Mouse (Mus musculus): ENCODE measurements around the gene Xrcc3. TPM values are rescaled to one million over a fixed set of nuclear protein-coding genes. Genes with fewer than 3 reads are reported as not detected.

The Xrcc3 gene
- polyA plus RNA-seq (2015; fragmentation: Nextera tagmentation; extraction: Ambion mirVana) = 9.4 and 13.5 TPM in 2 replicates

- Histone ChIP-seq H3K36me3 (peaks cover 5% of the 10 kb centered on the region; the same call in 1 of the 2 replicates), H3K27ac (replicated peaks) (peak within 1 kb of the TSS; percentile 95), H3K27me3 (no peaks in the 10 kb centered on the region), H3K9me3 (replicated peaks) (no peaks in the 10 kb centered on the region), H3K4me2 (replicated peaks) (peak within 1 kb of the TSS; percentile 85), H3K9ac (peak within 1 kb of the TSS; percentile 69), H3K4me1 (peaks cover 66% of the 10 kb centered on the region), H3K4me3 (replicated peaks) (peak within 1 kb of the TSS; percentile 93)
- ATAC-seq (ENCODE audit: insufficient number of reproducible peaks, low FRiP score, low TSS enrichment, low read depth) = peak; percentile 99
- WGBS = under 1% methylated on average over 87 of the region's 87 CpGs
Measured at GRCm38 (mm10) chr12:111813766-111814617, at the start of gene Xrcc3, which contains the start of gene Zfyve21. TSS of gene Xrcc3 (minus strand) at chr12:111813873. TSS of gene Zfyve21 (plus strand) at chr12:111814170.

GRCm38 (mm10) chr12:111855448-111855847 lies 41.8 kb upstream of the Xrcc3 start:
- H3K4me1 ChIP-seq = peaks cover 6% of the 10 kb centered on the region; the same call in 1 of the 2 replicates
- peaks cover 18% of the 10 kb centered on the region; the same call in 1 of the 2 replicates for H3K36me3 ChIP-seq
- no peak overlapping the region for H3K4me3 ChIP-seq (replicated peaks)
- H3K4me2 ChIP-seq (replicated peaks) = no peak overlapping the region
- 86% methylated on average over 2 of the region's 2 CpGs for whole genome bisulfite sequencing
- H3K27ac ChIP-seq (replicated peaks) = no peak overlapping the region
- no peak overlapping the region for H3K9ac ChIP-seq
- H3K9me3 ChIP-seq (replicated peaks) = no peaks in the 10 kb centered on the region
- no peak for ATAC-seq (ENCODE audit: insufficient number of reproducible peaks, low FRiP score, low TSS enrichment, low read depth)
- H3K27me3 ChIP-seq = no peaks in the 10 kb centered on the region

GRCm38 (mm10) chr12:111853546-111853945 lies 39.9 kb upstream of the Xrcc3 start:
- H3K4me2 ChIP-seq (replicated peaks) = no peak overlapping the region
- H3K9ac ChIP-seq = no peak overlapping the region
- no peak for ATAC-seq (ENCODE audit: insufficient number of reproducible peaks, low FRiP score, low TSS enrichment, low read depth)
- 59% methylated on average over 4 of the region's 4 CpGs for WGBS
- peaks cover 19% of the 10 kb centered on the region; the same call in 1 of the 2 replicates for H3K36me3 ChIP-seq
- H3K27me3 ChIP-seq = no peaks in the 10 kb centered on the region
- no peaks in the 10 kb centered on the region for H3K9me3 ChIP-seq (replicated peaks)
- no peak overlapping the region for H3K27ac ChIP-seq (replicated peaks)
- no peak overlapping the region for H3K4me3 ChIP-seq (replicated peaks)
- peaks cover 7% of the 10 kb centered on the region for H3K4me1 ChIP-seq

- 35% methylated on average over 10 of the region's 10 CpGs for WGBS
- peak; percentile 51; the same call in 1 of the 2 replicates for ATAC-seq (ENCODE audit: insufficient number of reproducible peaks, low FRiP score, low TSS enrichment, low read depth)
Measured at GRCm38 (mm10) chr12:111853011-111853436, 39.4 kb upstream of the Xrcc3 start.

GRCm38 (mm10) chr12:111851745-111852144 lies 38.1 kb upstream of the Xrcc3 start:
- Histone ChIP-seq H3K9ac (no peak overlapping the region), H3K4me2 (replicated peaks) (no peak overlapping the region), H3K9me3 (replicated peaks) (no peaks in the 10 kb centered on the region), H3K27ac (replicated peaks) (0 out of 2 replicates have a peak overlapping the region, but pooled peaks have one; percentile 28), H3K36me3 (peaks cover 16% of the 10 kb centered on the region; the same call in 1 of the 2 replicates), H3K4me1 (peaks cover 13% of the 10 kb centered on the region), H3K27me3 (no peaks in the 10 kb centered on the region), H3K4me3 (replicated peaks) (no peak overlapping the region)
- peak; percentile 52; the same call in 1 of the 2 replicates for ATAC-seq (ENCODE audit: insufficient number of reproducible peaks, low FRiP score, low TSS enrichment, low read depth)
- 52% methylated on average over 5 of the region's 5 CpGs for WGBS

More at GRCm38 (mm10) chr12:111853011-111853436, 39.4 kb upstream of the Xrcc3 start:
- Histone ChIP-seq H3K27me3 (no peaks in the 10 kb centered on the region), H3K4me3 (replicated peaks) (no peak overlapping the region), H3K4me2 (replicated peaks) (no peak overlapping the region), H3K27ac (replicated peaks) (no peak overlapping the region), H3K36me3 (peaks cover 20% of the 10 kb centered on the region; the same call in 1 of the 2 replicates), H3K9ac (no peak overlapping the region), H3K9me3 (replicated peaks) (no peaks in the 10 kb centered on the region), H3K4me1 (peaks cover 12% of the 10 kb centered on the region)

- Histone ChIP-seq H3K9ac (no peak overlapping the region), H3K27me3 (no peaks in the 10 kb centered on the region), H3K4me1 (peaks cover 13% of the 10 kb centered on the region), H3K4me3 (replicated peaks) (no peak overlapping the region), H3K9me3 (replicated peaks) (no peaks in the 10 kb centered on the region), H3K4me2 (replicated peaks) (no peak overlapping the region), H3K36me3 (peaks cover 14% of the 10 kb centered on the region; the same call in 1 of the 2 replicates), H3K27ac (replicated peaks) (peak overlapping the region; percentile 61; the same call in 1 of the 2 replicates)
- no peak for ATAC-seq (ENCODE audit: insufficient number of reproducible peaks, low FRiP score, low TSS enrichment, low read depth)
- 55% methylated on average over 2 of the region's 2 CpGs for WGBS
Measured at GRCm38 (mm10) chr12:111851235-111851634, 37.6 kb upstream of the Xrcc3 start.

- Histone ChIP-seq H3K36me3 (0 out of 2 replicates have a peak, but pooled peaks cover 5% of the 10 kb centered on the region), H3K9ac (no peak overlapping the region), H3K27ac (replicated peaks) (peak overlapping the region; percentile 60), H3K4me1 (peaks cover 13% of the 10 kb centered on the region), H3K9me3 (replicated peaks) (no peaks in the 10 kb centered on the region), H3K4me3 (replicated peaks) (no peak overlapping the region), H3K27me3 (no peaks in the 10 kb centered on the region), H3K4me2 (replicated peaks) (no peak overlapping the region)
- WGBS = 36% methylated on average over 9 of the region's 9 CpGs
- no peak for ATAC-seq (ENCODE audit: insufficient number of reproducible peaks, low FRiP score, low TSS enrichment, low read depth)
Measured at GRCm38 (mm10) chr12:111848300-111848798, 34.7 kb upstream of the Xrcc3 start.

- no peaks in the 10 kb centered on the region for H3K27me3 ChIP-seq
- peaks cover 7% of the 10 kb centered on the region; the same call in 1 of the 2 replicates for H3K4me1 ChIP-seq
- H3K4me2 ChIP-seq (replicated peaks) = no peak overlapping the region
- 87% methylated on average over 10 of the region's 10 CpGs for WGBS
- peaks cover 15% of the 10 kb centered on the region; the same call in 1 of the 2 replicates for H3K36me3 ChIP-seq
- no peak for ATAC-seq (ENCODE audit: insufficient number of reproducible peaks, low FRiP score, low TSS enrichment, low read depth)
- no peaks in the 10 kb centered on the region for H3K9me3 ChIP-seq (replicated peaks)
- no peak overlapping the region for H3K4me3 ChIP-seq (replicated peaks)
- H3K27ac ChIP-seq (replicated peaks) = no peak overlapping the region
- no peak overlapping the region for H3K9ac ChIP-seq
Measured at GRCm38 (mm10) chr12:111846815-111847214, 33.1 kb upstream of the Xrcc3 start.

GRCm38 (mm10) chr12:111845953-111846352 lies 32.3 kb upstream of the Xrcc3 start:
- no peak overlapping the region for H3K4me2 ChIP-seq (replicated peaks)
- no peak overlapping the region for H3K27ac ChIP-seq (replicated peaks)
- H3K27me3 ChIP-seq = no peaks in the 10 kb centered on the region
- peaks cover 21% of the 10 kb centered on the region for H3K36me3 ChIP-seq
- no peak; the same call in 1 of the 2 replicates for ATAC-seq (ENCODE audit: insufficient number of reproducible peaks, low FRiP score, low TSS enrichment, low read depth)
- no peak overlapping the region for H3K4me3 ChIP-seq (replicated peaks)
- H3K9ac ChIP-seq = no peak overlapping the region
- H3K4me1 ChIP-seq = peaks cover 7% of the 10 kb centered on the region; the same call in 1 of the 2 replicates
- 89% methylated on average over 4 of the region's 4 CpGs for WGBS
- no peaks in the 10 kb centered on the region for H3K9me3 ChIP-seq (replicated peaks)

GRCm38 (mm10) chr12:111843470-111843869 lies 29.8 kb upstream of the Xrcc3 start:
- H3K4me2 ChIP-seq (replicated peaks) = no peak overlapping the region
- 37% methylated on average over 2 of the region's 2 CpGs for WGBS
- H3K27ac ChIP-seq (replicated peaks) = no peak overlapping the region
- H3K4me1 ChIP-seq = peaks cover 6% of the 10 kb centered on the region; the same call in 1 of the 2 replicates
- no peak overlapping the region for H3K4me3 ChIP-seq (replicated peaks)
- no peak for ATAC-seq (ENCODE audit: insufficient number of reproducible peaks, low FRiP score, low TSS enrichment, low read depth)
- no peak overlapping the region for H3K9ac ChIP-seq
- peaks cover 36% of the 10 kb centered on the region for H3K36me3 ChIP-seq
- no peaks in the 10 kb centered on the region for H3K9me3 ChIP-seq (replicated peaks)
- H3K27me3 ChIP-seq = no peaks in the 10 kb centered on the region

Measured in embryonic facial prominence, embryonic 15.5 days (tissue).